Mouse (Mus musculus): ENCODE measurements at regions not wholly inside any gene's neighbourhood (a gene's known extent, or its start where the extent isn't known, plus 50 kb on each side); places are given as distances from the start of the nearest gene placed in this dataset.

- no peak overlapping the region for H3K9ac ChIP-seq
- no peaks in the 10 kb centered on the region for H3K4me1 ChIP-seq
- H3K36me3 ChIP-seq, result no peaks in the 10 kb centered on the region
- H3K4me2 ChIP-seq, result no peak overlapping the region
- H3K4me3 ChIP-seq, result no peak overlapping the region
- no peak overlapping the region for H3K27ac ChIP-seq (replicated peaks)
- no peak for ATAC-seq (ENCODE audit: extremely low read depth, insufficient number of reproducible peaks, low FRiP score, low TSS enrichment)
- 0 out of 2 replicates have a peak, but pooled peaks cover 7% of the 10 kb centered on the region for H3K9me3 ChIP-seq
- no peaks in the 10 kb centered on the region for H3K27me3 ChIP-seq (replicated peaks)
- WGBS, result 75% methylated on average over 2 of the region's 2 CpGs
These were observed 81.4 kb downstream of the Mtpn start for GRCm38 (mm10) chr6:35458250-35458649.

GRCm38 (mm10) chr6:35445007-35445406 lies 94.7 kb downstream of the Mtpn start:
- Histone ChIP-seq H3K4me2 (no peak overlapping the region), H3K9me3 (no peaks in the 10 kb centered on the region), H3K9ac (no peak overlapping the region), H3K27me3 (replicated peaks) (no peaks in the 10 kb centered on the region), H3K36me3 (no peaks in the 10 kb centered on the region), H3K27ac (replicated peaks) (no peak overlapping the region), H3K4me1 (no peaks in the 10 kb centered on the region), H3K4me3 (no peak overlapping the region)
- no peak for ATAC-seq (ENCODE audit: extremely low read depth, insufficient number of reproducible peaks, low FRiP score, low TSS enrichment)
- WGBS, result 78% methylated on average over 1 of the region's 1 CpGs

GRCm38 (mm10) chr6:35426301-35426700 lies 100.4 kb upstream of the Fam180a start:
- peak overlapping the region; percentile 56 for H3K27ac ChIP-seq (replicated peaks)

GRCm38 (mm10) chr6:35424521-35424920 lies 98.6 kb upstream of the Fam180a start:
- Histone ChIP-seq H3K27ac (replicated peaks) (no peak overlapping the region), H3K4me1 (peaks cover 12% of the 10 kb centered on the region), H3K36me3 (no peaks in the 10 kb centered on the region), H3K27me3 (replicated peaks) (no peaks in the 10 kb centered on the region), H3K4me3 (no peak overlapping the region), H3K4me2 (no peak overlapping the region), H3K9ac (no peak overlapping the region), H3K9me3 (peaks cover 5% of the 10 kb centered on the region)
- 73% methylated on average over 2 of the region's 2 CpGs for WGBS
- ATAC-seq (ENCODE audit: extremely low read depth, insufficient number of reproducible peaks, low FRiP score, low TSS enrichment), result no peak

More at GRCm38 (mm10) chr6:35426301-35426700, 100.4 kb upstream of the Fam180a start:
- Histone ChIP-seq H3K9me3 (no peaks in the 10 kb centered on the region), H3K4me3 (no peak overlapping the region), H3K4me1 (peaks cover 12% of the 10 kb centered on the region), H3K27me3 (replicated peaks) (no peaks in the 10 kb centered on the region), H3K4me2 (no peak overlapping the region), H3K36me3 (no peaks in the 10 kb centered on the region), H3K9ac (no peak overlapping the region)
- 38% methylated on average over 3 of the region's 3 CpGs for WGBS
- ATAC-seq (ENCODE audit: extremely low read depth, insufficient number of reproducible peaks, low FRiP score, low TSS enrichment), result no peak; the same call in 1 of the 2 replicates

GRCm38 (mm10) chr6:35420924-35421323 lies 95.0 kb upstream of the Fam180a start:
- 76% methylated on average over 7 of the region's 7 CpGs for WGBS
- Histone ChIP-seq H3K9me3 (peaks cover 5% of the 10 kb centered on the region), H3K9ac (no peak overlapping the region), H3K27ac (replicated peaks) (no peak overlapping the region), H3K27me3 (replicated peaks) (no peaks in the 10 kb centered on the region), H3K4me3 (no peak overlapping the region), H3K4me2 (no peak overlapping the region), H3K36me3 (no peaks in the 10 kb centered on the region), H3K4me1 (peaks cover 4% of the 10 kb centered on the region)
- ATAC-seq (ENCODE audit: extremely low read depth, insufficient number of reproducible peaks, low FRiP score, low TSS enrichment), result no peak

GRCm38 (mm10) chr6:35405044-35405443 lies 79.1 kb upstream of the Fam180a start:
- 0 out of 2 replicates have a peak overlapping the region, but pooled peaks have one; percentile 16 for H3K4me2 ChIP-seq
- 41% methylated on average over 9 of the region's 9 CpGs for WGBS
- H3K9ac ChIP-seq, result no peak overlapping the region
- no peak overlapping the region for H3K27ac ChIP-seq (replicated peaks)
- no peak for ATAC-seq (ENCODE audit: extremely low read depth, insufficient number of reproducible peaks, low FRiP score, low TSS enrichment)
- no peaks in the 10 kb centered on the region for H3K9me3 ChIP-seq
- no peaks in the 10 kb centered on the region for H3K36me3 ChIP-seq
- peaks cover 29% of the 10 kb centered on the region for H3K4me1 ChIP-seq
- H3K4me3 ChIP-seq, result no peak overlapping the region
- H3K27me3 ChIP-seq (replicated peaks), result no peaks in the 10 kb centered on the region

GRCm38 (mm10) chr6:35403341-35403910 lies 77.5 kb upstream of the Fam180a start:
- Histone ChIP-seq H3K4me3 (no peak overlapping the region), H3K36me3 (no peaks in the 10 kb centered on the region), H3K9ac (no peak overlapping the region), H3K27ac (replicated peaks) (no peak overlapping the region), H3K4me1 (peaks cover 29% of the 10 kb centered on the region), H3K9me3 (no peaks in the 10 kb centered on the region), H3K27me3 (replicated peaks) (no peaks in the 10 kb centered on the region), H3K4me2 (no peak overlapping the region)
- 62% methylated on average over 5 of the region's 5 CpGs for WGBS
- no peak for ATAC-seq (ENCODE audit: extremely low read depth, insufficient number of reproducible peaks, low FRiP score, low TSS enrichment)

- Histone ChIP-seq H3K4me3 (no peak overlapping the region), H3K4me1 (no peaks in the 10 kb centered on the region), H3K4me2 (no peak overlapping the region), H3K27me3 (replicated peaks) (no peaks in the 10 kb centered on the region), H3K9ac (no peak overlapping the region), H3K9me3 (no peaks in the 10 kb centered on the region), H3K36me3 (no peaks in the 10 kb centered on the region), H3K27ac (replicated peaks) (no peak overlapping the region)
- 89% methylated on average over 9 of the region's 9 CpGs for WGBS
- no peak for ATAC-seq (ENCODE audit: extremely low read depth, insufficient number of reproducible peaks, low FRiP score, low TSS enrichment)
These were observed 69.8 kb upstream of the Fam180a start for GRCm38 (mm10) chr6:35395726-35396125.

- Histone ChIP-seq H3K4me3 (no peak overlapping the region), H3K4me2 (no peak overlapping the region), H3K27ac (replicated peaks) (no peak overlapping the region), H3K4me1 (no peaks in the 10 kb centered on the region), H3K9ac (no peak overlapping the region), H3K27me3 (replicated peaks) (no peaks in the 10 kb centered on the region), H3K36me3 (no peaks in the 10 kb centered on the region), H3K9me3 (no peaks in the 10 kb centered on the region)
- ATAC-seq (ENCODE audit: extremely low read depth, insufficient number of reproducible peaks, low FRiP score, low TSS enrichment), result no peak
- 54% methylated on average over 3 of the region's 3 CpGs for WGBS
These were observed 62.9 kb upstream of the Fam180a start for GRCm38 (mm10) chr6:35388827-35389226.

GRCm38 (mm10) chr6:35381536-35381935 lies 55.6 kb upstream of the Fam180a start:
- Histone ChIP-seq H3K9ac (no peak overlapping the region), H3K27me3 (replicated peaks) (no peaks in the 10 kb centered on the region), H3K4me2 (no peak overlapping the region), H3K27ac (replicated peaks) (no peak overlapping the region), H3K4me1 (peaks cover 11% of the 10 kb centered on the region; the same call in 1 of the 2 replicates), H3K9me3 (no peaks in the 10 kb centered on the region), H3K4me3 (no peak overlapping the region), H3K36me3 (no peaks in the 10 kb centered on the region)
- ATAC-seq (ENCODE audit: extremely low read depth, insufficient number of reproducible peaks, low FRiP score, low TSS enrichment), result no peak
- 65% methylated on average over 3 of the region's 3 CpGs for whole genome bisulfite sequencing

- Histone ChIP-seq H3K4me3 (peak overlapping the region; percentile 46), H3K9me3 (no peaks in the 10 kb centered on the region), H3K27ac (replicated peaks) (no peak overlapping the region), H3K36me3 (no peaks in the 10 kb centered on the region), H3K4me2 (peak overlapping the region; percentile 66), H3K27me3 (replicated peaks) (no peaks in the 10 kb centered on the region), H3K9ac (peak overlapping the region; percentile 74), H3K4me1 (peaks cover 11% of the 10 kb centered on the region; the same call in 1 of the 2 replicates)
- ATAC-seq (ENCODE audit: extremely low read depth, insufficient number of reproducible peaks, low FRiP score, low TSS enrichment), result no peak
- WGBS, result 20% methylated on average over 11 of the region's 11 CpGs
These were observed 55.0 kb upstream of the Fam180a start for GRCm38 (mm10) chr6:35380721-35381466.

- Histone ChIP-seq H3K4me3 (peak overlapping the region; percentile 34), H3K36me3 (no peaks in the 10 kb centered on the region), H3K4me1 (peaks cover 11% of the 10 kb centered on the region; the same call in 1 of the 2 replicates), H3K9me3 (no peaks in the 10 kb centered on the region), H3K27ac (replicated peaks) (no peak overlapping the region), H3K4me2 (peak overlapping the region; percentile 61), H3K27me3 (replicated peaks) (no peaks in the 10 kb centered on the region), H3K9ac (peak overlapping the region; percentile 47; the same call in 1 of the 2 replicates)
- 9% methylated on average over 8 of the region's 8 CpGs for WGBS
- peak; percentile 46; the same call in 1 of the 2 replicates for ATAC-seq (ENCODE audit: extremely low read depth, insufficient number of reproducible peaks, low FRiP score, low TSS enrichment)
These were observed 53.9 kb upstream of the Fam180a start for GRCm38 (mm10) chr6:35379890-35380289.
